Mouse (Mus musculus) myocyte (in vitro differentiated cells): ENCODE results near the gene Rab1a. TPM values are rescaled to one million over a fixed set of nuclear protein-coding genes. Genes with fewer than 3 reads are reported as not detected.

ENCODE experiments used
- H3K27me3 ChIP-seq: one replicate; pipeline ENCODE4 v1.6.1; 2011; ENCODE audit not compliant: control insufficient read depth, insufficient read depth, insufficient read length
- H3K36me3 ChIP-seq: one replicate; pipeline ENCODE4 v1.6.1; 2011; ENCODE audit not compliant: control insufficient read depth, insufficient read depth
- H3K4me2 ChIP-seq: one replicate; pipeline ENCODE4 v1.6.1; 2011; ENCODE audit warnings: low read depth, control low read depth
- H3K4me3 ChIP-seq: one replicate; pipeline ENCODE4 v1.5.1; 2011; ENCODE audit warnings: mild to moderate bottlenecking, control low read depth, moderate library complexity
- H3K79me2 ChIP-seq: one replicate; pipeline ENCODE4 v1.6.1; 2011; ENCODE audit not compliant: control insufficient read depth, insufficient read depth
- H3ac ChIP-seq: one replicate; pipeline ENCODE4 v1.6.1; 2011; ENCODE audit not compliant: control insufficient read depth, insufficient read length
- CEBPB ChIP-seq: IDR thresholded peaks from 2 replicates; pipeline ENCODE4 v1.6.1; 2011; ENCODE audit warnings: mild to moderate bottlenecking, moderate library complexity; ENCODE audit not compliant: poor library complexity, insufficient read depth, severe bottlenecking
- E2F4 ChIP-seq: IDR thresholded peaks from one replicate; pipeline ENCODE4 v1.6.1; 2011; ENCODE audit warnings: mild to moderate bottlenecking, control low read depth, moderate library complexity; ENCODE audit not compliant: insufficient read depth
- MAX ChIP-seq: IDR thresholded peaks from one replicate; pipeline ENCODE4 v1.6.1; 2011; ENCODE audit warnings: low read depth, mild to moderate bottlenecking, control low read depth
- MYOD1 ChIP-seq, 3 experiments: IDR thresholded peaks; one replicate each; pipeline ENCODE4 v1.6.1; 2011; ENCODE audit warnings: control low read depth in 2 of 3, low read depth in 2 of 3, mild to moderate bottlenecking in 2 of 3, moderate library complexity in 1 of 3; ENCODE audit not compliant: insufficient read length in 2 of 3, control insufficient read depth in 1 of 3
- MYOG ChIP-seq, 3 experiments: IDR thresholded peaks; one replicate each; pipeline ENCODE4 v1.6.1; 2011; ENCODE audit warnings: control low read depth in 2 of 3, low read depth in 2 of 3, mild to moderate bottlenecking in 2 of 3; ENCODE audit not compliant: insufficient read length in 2 of 3, control insufficient read depth in 1 of 3, insufficient read depth in 1 of 3
- POLR2A ChIP-seq: IDR thresholded peaks from one replicate; pipeline ENCODE4 v1.6.1; 2011; ENCODE audit warnings: low read depth, mild to moderate bottlenecking, control low read depth, moderate library complexity; ENCODE audit not compliant: insufficient read length
- POLR2AphosphoS2 ChIP-seq: IDR thresholded peaks from one replicate; pipeline ENCODE4 v1.6.1; 2011; ENCODE audit warnings: low read depth, control low read depth; ENCODE audit not compliant: insufficient read length
- REST ChIP-seq: IDR thresholded peaks from one replicate; pipeline ENCODE4 v1.6.1; 2011; ENCODE audit warnings: mild to moderate bottlenecking, control low read depth, moderate library complexity; ENCODE audit not compliant: insufficient read depth, insufficient read length
- SRF ChIP-seq: IDR thresholded peaks from one replicate; pipeline ENCODE4 v1.6.1; 2011; ENCODE audit warnings: low read depth; ENCODE audit not compliant: control insufficient read depth, insufficient read length
- TCF12 ChIP-seq: IDR thresholded peaks from one replicate; pipeline ENCODE4 v1.6.1; 2011; ENCODE audit warnings: mild to moderate bottlenecking, control low read depth; ENCODE audit not compliant: poor library complexity, insufficient read depth, severe bottlenecking
- TCF3 ChIP-seq: IDR thresholded peaks from one replicate; pipeline ENCODE4 v1.6.1; 2011; ENCODE audit warnings: low read depth, control low read depth; ENCODE audit not compliant: insufficient read length
- USF1 ChIP-seq: IDR thresholded peaks from one replicate; pipeline ENCODE4 v1.6.1; 2011; ENCODE audit warnings: low read depth, mild to moderate bottlenecking, control low read depth, moderate library complexity
- polyA plus RNA-seq: library from polyadenylated mRNA; unstranded; fragments of >200 nt; fragmentation: generic; extraction: Trizol; gene quantifications from one replicate; pipeline ENCODE4 v1.2.1, GENCODE M21; 2012; ENCODE audit warnings: missing spikeins

Rab1a gene
- polyA plus RNA-seq, 1 experiment: 107 TPM

DNA sequence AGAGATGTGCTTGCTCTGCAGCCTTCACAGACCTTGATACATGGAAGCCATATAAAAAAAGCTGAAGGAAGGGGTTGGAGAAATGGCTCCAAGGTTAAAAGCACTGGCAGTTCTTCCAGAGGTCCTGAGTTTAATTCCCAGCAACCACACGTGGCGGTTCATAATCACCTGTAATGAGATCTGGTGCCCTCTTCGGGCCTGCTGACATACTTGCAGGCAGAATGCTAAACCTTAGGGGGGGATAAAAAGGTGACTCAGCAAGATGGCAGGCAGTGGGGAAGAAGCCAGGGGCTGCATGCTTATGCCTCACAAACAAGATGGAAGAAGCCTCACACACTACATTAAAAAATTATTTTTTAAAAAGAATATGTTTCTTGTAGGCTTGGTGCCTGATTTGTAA lies 33.0 kb downstream of the Rab1a start:
- no peaks in the 10 kb centered on the region for H3K27me3 ChIP-seq
- peaks cover 73% of the 10 kb centered on the region for H3K36me3 ChIP-seq
- no peak overlapping the region for H3ac ChIP-seq
- TF ChIP-seq MYOD1 (IDR thresholded peaks at IDR 0.05; ENCODE audit: control insufficient read depth in 1 of 3, insufficient read length in 2 of 3, low read depth in 2 of 3) (no peak), USF1 (no peak), CEBPB (no peak), E2F4 (no peak), MYOG (IDR thresholded peaks at IDR 0.05; ENCODE audit: control insufficient read depth in 1 of 3, insufficient read depth in 1 of 3, insufficient read length in 2 of 3, low read depth in 2 of 3) (no peak), TCF3 (no peak), MAX (no peak), POLR2A (no peak), TCF12 (no peak), SRF (no peak), REST (no peak), POLR2AphosphoS2 (no peak)
- H3K4me2 ChIP-seq: no peak overlapping the region
- H3K79me2 ChIP-seq: no peaks in the 10 kb centered on the region
- no peak overlapping the region for H3K4me3 ChIP-seq

DNA sequence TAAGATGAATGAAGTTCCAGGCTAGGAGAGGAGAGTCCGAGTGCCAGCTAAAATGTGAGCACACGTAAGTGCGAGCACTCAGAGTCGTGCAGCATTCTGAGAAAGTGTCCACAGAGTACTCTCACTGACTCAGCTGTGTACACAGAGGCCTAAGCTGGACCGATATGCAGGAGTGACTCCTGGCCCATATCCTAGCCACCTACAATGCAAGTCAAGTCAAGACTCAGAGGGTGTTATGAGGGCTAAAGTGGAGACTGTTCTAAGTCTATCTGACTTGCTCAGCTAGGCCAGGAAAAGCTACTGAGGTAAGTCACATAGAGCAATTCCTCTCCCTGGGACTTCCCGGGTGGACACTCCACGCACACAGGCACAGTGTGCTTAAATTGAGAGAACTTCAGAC lies 35.8 kb downstream of the Rab1a start:
- no peak overlapping the region for H3K4me3 ChIP-seq
- H3K4me2 ChIP-seq: no peak overlapping the region
- peaks cover 71% of the 10 kb centered on the region for H3K36me3 ChIP-seq
- TF ChIP-seq MYOG (IDR thresholded peaks at IDR 0.05; ENCODE audit: control insufficient read depth in 1 of 3, insufficient read depth in 1 of 3, insufficient read length in 2 of 3, low read depth in 2 of 3) (no peak), MYOD1 (IDR thresholded peaks at IDR 0.05; ENCODE audit: control insufficient read depth in 1 of 3, insufficient read length in 2 of 3, low read depth in 2 of 3) (no peak), MAX (no peak), SRF (no peak), CEBPB (no peak), POLR2AphosphoS2 (peak; percentile 21), TCF12 (no peak), TCF3 (no peak)
- H3K27me3 ChIP-seq: no peaks in the 10 kb centered on the region
- no peak overlapping the region for H3ac ChIP-seq
- H3K79me2 ChIP-seq: no peaks in the 10 kb centered on the region

DNA sequence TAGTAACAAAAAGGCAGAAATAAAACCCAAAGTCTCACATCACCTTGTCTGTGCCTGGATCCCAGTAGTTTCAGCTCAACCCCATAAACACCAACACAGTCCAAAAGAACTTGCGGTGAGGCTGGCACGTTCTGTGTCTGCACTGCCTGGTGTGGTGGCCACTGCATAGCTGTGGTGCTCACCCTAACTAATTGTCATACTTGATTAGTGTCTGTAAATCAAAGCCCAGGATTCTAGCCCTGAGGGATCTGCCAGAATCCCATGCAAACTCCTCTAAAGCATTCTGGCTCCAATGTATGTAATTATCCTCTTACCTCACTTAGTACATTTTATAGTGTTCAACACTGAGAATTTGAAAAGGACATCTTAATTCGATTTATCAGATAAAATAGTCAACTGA lies 36.7 kb downstream of the Rab1a start:
- H3ac ChIP-seq: no peak overlapping the region
- no peak overlapping the region for H3K4me3 ChIP-seq
- no peaks in the 10 kb centered on the region for H3K79me2 ChIP-seq
- no peak overlapping the region for H3K4me2 ChIP-seq
- peaks cover 65% of the 10 kb centered on the region for H3K36me3 ChIP-seq
- TF ChIP-seq TCF3: no peak
- TF ChIP-seq POLR2AphosphoS2: peak; percentile 32
- H3K27me3 ChIP-seq: no peaks in the 10 kb centered on the region

DNA sequence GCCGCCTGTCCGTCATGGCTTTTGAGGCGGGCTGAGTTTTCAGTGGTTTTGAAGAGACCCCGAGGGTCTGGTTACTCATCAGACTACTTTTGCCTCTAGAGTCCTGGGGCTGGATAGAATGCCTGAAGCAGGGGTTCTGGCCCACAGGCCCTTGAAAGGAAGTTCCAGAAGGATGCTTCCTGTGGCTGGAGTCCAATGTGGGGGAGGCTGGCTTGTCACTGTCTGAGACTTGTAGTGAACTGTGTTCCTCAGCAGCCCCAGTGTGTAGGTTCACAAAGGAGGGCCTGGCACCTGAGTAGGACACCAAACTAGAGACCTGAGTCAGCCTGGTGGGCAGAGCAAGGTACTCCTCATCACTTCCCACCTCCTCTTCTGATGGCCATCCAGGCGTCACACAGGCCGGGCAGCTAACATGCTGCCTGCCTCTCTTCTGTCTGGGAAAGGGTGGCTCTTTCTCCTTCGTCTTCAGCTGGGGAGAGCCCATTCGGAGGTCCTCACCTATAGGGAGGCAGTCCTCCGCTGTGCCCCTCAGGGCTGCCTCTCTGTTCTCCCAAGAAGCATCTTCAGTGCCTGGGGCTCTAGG lies 38.1 kb downstream of the Rab1a start:
- Histone ChIP-seq H3K79me2 (peaks cover 4% of the 10 kb centered on the region), H3K36me3 (peaks cover 51% of the 10 kb centered on the region), H3ac (no peak overlapping the region), H3K4me2 (no peak overlapping the region), H3K27me3 (no peaks in the 10 kb centered on the region), H3K4me3 (no peak overlapping the region)
- peak; percentile 58 for TF ChIP-seq POLR2AphosphoS2
- no peak for TF ChIP-seq TCF12
- no peak for TF ChIP-seq SRF
- no peak for TF ChIP-seq CEBPB
- TF ChIP-seq MAX: no peak

DNA sequence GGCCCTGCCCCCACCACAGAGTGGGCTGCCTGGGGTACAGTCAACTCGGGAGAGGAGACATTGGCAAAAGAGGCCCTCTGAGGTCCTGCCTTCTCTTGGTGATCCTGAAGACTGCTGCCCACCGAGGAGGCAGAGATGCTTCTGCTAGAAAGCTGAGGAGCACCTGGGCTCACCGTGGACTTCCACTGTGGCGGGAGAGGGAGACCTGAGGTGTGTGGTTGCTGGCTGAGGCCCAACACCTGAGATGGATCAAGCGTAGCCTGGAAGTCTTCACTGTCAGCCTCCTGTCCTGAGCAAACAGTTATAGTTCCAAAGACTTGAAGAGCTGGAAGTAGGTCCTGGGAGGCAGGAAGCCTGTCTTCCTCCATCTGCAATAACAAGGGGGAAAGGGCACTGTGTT lies 39.1 kb downstream of the Rab1a start:
- Histone ChIP-seq H3K4me2 (no peak overlapping the region), H3ac (no peak overlapping the region), H3K79me2 (peaks cover 13% of the 10 kb centered on the region), H3K36me3 (peaks cover 42% of the 10 kb centered on the region), H3K27me3 (no peaks in the 10 kb centered on the region), H3K4me3 (no peak overlapping the region)
- TF ChIP-seq REST (no peak), POLR2A (no peak), CEBPB (no peak), MAX (no peak), MYOD1 (IDR thresholded peaks at IDR 0.05; ENCODE audit: control insufficient read depth in 1 of 3, insufficient read length in 2 of 3, low read depth in 2 of 3) (no peak), MYOG (IDR thresholded peaks at IDR 0.05; ENCODE audit: control insufficient read depth in 1 of 3, insufficient read depth in 1 of 3, insufficient read length in 2 of 3, low read depth in 2 of 3) (no peak), E2F4 (no peak), SRF (no peak), TCF12 (no peak), POLR2AphosphoS2 (no peak), TCF3 (no peak), USF1 (no peak)
